Mouse (Mus musculus) ES-CJ7 (cell line): ENCODE results near the gene Ubb.
A peak's percentile ranks its signal among the peaks of the same experiment; 100 is the strongest.

Source experiments
- DNase-seq: peaks from one replicate; pipeline ENCODE4 v3.0.0; 2011; ENCODE audit warnings: low read depth, low spot score

The Ubb gene

DNA sequence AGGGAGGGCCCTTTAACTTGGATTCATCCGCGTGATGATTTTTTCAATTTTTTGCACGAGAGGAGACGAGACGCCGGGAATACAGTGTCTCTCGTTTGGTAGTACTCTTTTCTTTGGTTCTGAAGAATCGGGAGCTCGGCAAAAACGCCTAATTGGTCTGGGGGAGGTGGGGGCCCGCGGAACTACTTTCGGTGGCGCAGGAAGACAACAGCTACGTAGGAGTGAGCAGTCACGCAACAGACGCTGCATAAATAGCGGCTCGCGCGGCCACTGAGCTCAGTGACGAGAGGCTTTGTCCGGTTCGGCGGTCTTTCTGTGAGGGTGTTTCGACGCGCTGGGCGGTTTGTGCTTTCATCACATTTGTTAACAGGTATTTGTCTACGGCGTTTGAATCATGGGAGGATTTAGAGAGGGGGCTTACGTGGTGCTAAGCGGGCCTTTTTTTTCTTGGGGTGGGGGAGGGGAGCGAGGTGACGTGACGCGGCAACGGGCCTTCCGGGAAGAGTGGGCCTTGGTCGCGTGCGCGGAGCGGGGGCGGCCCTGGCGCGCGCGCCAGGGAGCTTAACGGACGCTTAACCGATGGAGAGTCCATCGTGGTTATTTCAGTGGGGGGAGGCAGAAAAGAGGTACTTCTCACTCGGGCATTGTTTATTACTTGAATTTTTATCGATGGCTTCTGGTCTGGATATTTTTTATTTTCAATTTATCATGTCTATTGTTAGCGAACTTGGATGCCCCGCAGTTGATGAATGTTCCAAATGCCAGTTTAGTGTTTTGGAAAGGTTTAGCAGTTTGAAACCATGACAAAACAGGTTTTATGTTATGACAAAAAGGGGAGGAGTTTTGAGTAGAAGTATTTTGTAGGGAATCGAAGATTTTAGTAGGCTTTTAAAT, 502 bp downstream of the Ubb start:
- DNase-seq: peak; percentile 90

DNA sequence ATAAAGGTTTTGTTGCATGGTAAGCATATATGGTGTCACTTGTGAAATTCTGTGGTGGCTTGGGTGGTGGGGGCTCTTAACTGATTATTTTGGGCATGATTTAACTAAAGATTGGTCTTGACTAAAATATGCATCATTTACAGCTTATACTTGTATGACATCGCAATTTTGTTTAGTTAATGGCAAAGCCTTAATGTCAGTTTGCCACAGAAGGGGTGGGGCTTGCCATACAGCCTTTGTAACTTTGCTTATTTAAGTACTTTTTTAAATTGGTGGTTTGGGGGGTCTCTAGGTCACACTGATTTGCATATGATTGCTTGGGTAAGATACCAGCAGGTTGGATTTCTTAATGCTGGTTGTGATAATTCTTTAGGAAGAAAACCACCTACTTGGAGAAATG, 2.2 kb downstream of the Ubb start:
- DNase-seq: no peak

DNA sequence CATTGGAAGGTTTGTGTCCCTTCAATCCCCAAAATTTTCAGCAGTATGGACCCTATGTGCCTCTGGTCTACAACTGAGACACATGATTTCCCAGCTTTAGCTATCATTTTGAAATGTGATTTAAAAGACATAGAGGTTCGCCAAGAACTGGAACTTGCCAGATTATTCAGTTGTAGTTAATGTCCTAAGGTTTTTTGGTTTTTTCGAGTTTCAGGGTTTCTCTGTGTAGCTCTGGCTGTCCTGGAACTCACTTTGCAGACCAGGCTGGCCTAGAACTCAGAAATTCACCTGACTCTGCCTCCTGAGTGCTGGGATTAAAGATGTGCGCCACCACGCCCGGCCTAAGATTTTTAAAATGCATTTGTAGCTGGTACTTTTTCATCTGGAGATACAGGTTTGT, 2.7 kb downstream of the Ubb start:
- no peak for DNase-seq

DNA sequence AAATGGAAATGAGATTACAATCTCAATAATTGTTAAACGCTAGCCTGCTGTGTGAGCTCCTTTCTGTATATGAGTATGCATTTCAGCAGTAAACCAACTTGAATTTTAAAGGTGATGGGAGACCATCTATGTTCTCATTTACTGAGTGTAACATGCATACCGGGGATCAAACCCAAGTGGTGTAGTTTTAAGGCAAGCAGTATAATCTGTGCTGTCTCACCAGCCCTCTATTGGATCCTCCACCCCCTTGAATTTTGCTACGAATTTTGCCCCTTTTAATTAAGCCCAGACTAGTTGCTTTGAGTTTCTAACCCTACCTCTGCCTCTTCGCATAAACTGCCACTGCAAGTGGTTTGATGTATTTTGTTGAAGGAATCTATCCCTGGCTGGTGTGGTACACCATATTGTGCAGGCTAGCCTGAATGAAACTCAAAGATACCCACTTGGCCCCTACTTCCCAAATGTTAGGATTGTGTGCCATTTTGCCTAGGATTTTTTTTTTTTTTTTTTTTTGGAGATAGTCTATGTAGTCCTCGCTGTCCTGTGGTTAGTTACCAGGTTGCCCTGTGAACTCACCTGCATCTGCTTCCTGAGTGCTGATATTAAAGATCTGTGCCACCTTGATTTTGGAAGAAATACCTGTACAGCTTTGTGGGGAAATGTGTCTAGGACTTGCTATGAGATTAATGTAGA, 3.3 kb downstream of the Ubb start:
- DNase-seq: no peak

DNA sequence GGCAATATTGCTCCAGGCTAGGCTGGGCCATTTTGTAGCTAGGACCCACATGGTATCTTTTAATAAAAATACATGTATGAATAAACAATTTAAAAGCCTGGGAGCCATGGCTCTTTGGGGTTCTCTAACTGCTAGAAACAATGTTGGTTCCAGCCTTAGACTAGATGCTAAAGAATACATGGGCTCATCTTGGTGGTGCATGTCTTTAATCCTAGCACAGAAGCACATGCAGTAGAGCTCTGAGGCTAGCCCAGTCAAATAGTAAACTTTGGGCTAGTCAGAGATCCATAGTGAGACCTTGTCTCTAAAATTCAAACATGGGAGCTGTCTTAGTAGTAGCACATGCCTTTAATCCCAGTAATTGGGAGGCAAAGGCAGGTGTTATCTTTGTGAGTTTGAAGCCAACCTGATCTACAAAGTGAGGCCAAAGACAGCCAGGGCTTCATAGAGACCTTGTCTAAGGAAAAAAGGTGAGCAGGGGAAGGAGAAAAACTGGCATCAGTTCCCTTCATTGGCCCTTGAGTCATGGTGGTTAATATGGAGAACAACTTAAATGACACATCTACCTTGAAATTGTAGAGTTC, 4.1 kb downstream of the Ubb start:
- no peak for DNase-seq

DNA sequence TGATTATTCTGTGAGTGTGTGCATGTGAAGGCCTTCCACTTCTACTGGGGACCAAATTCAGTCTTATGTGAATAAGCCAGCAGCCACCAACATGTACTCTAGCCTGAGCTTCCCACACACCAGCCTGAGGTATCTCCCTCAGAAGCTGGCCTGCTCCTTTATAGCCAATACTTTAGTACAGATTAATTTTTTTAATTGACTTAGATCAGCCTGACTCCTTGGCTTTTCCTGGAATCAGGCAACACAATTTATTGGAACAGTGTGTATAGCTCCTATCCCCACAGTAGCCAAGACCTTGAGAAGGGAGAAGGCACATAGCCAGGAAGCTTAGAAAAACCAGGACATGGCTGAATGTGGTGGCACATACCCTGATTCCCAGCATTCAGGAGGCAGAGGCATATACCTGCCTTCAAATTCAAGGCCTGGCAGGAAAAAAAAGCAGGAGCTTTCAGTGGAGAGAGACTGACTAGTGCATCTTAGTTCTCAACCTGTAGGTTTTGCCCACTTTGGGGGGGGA, 5.0 kb downstream of the Ubb start:
- no peak for DNase-seq

DNA sequence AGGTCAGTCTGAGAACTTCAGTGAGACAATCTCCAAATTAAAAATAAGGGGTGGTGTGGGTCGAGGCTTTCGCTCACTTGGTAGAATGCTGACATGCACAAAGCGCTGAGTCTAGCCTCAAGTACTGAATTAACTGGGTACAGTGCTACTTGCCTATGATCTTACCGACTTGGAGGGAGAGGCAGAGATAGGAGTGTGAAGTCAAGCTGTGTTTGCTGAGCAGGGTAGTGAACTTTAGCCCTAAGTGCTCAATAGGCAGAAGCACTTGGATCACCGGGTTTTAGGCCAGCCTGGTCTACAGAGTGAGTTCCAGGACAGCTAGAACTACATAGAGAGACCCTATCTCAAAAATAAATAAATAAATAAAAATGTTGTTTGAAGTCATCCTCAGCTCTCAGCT, 6.2 kb downstream of the Ubb start:
- DNase-seq: no peak

DNA sequence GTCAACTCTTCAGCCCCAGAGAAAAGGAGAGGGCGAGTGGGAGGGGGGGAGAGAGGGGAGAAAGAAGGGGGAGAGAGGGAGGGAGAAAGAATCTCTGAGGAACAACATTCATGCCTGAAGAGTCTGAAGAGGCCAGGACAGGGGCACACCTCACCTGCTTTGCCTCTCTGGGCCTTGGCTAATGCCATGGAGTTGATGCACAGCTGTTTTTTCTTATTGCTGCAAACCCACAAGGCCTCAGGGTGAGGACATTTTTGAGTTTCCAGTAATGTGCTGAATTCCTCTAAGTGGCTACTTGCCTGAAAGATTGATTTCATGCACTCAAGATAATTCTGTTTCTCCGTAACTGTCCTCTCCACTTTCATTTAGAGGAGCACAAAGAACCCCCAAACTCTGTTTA, 7.2 kb downstream of the Ubb start:
- DNase-seq: no peak

DNA sequence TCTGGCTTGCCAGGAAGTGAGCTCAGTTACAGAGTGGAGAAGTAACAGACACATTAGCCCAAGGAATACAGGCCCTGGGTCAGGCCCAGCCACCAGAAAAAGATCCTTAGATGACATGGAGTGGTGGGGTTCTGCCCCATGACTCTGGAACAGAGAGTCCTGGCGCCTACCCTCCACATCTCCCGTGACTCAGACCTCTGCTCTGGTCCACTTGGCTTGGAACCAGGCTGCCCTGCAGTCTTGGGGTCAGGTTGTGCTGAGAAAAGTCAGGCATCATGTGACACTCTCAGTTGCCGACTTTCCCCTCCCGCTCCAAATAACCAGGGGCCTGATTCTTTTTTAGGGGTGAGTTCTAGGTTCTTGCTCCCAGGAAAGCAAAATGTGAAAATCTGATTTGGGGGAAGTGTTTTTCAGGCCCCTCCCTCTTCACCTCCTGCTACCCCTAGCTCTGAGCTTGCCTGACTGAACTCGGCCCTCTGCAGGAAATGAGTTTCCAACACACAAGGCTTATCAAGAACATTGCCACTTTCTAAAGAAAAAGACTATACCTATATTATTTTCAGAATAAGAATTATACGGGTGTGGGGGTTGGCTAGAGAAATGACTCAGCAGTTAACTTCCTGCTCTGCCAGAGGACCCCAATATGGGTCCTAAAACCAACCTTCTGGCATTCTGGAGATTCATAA, 8.1 kb downstream of the Ubb start:
- no peak for DNase-seq

DNA sequence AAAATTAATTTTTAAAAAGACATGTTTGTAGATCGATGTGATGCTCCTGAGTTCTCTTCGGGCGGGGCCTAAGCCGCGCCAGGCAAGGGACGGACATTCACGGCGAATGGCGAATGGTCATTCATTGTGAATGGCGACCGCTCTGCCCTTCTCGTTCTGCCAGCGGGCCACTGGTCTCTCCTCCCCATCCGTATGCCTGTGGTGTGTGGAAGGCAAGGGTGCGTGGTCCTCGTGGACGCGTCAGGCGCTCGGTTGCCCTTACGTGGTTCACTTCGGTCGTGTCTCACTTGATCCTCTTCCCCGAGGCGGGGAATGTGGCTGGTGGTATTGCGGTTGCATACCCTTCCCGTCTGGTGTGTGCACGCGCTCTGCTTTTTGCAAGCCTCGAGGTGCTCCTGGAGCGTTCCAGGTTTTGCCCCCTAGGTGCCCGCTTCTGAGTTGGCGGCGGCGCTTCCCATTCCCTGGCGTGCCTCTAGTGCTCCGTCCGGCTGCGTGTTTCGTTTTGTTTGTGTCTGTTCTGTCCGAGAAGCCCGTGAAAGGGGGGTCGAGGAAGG, 9.6 kb downstream of the Ubb start:
- DNase-seq: peak; percentile 33

DNA sequence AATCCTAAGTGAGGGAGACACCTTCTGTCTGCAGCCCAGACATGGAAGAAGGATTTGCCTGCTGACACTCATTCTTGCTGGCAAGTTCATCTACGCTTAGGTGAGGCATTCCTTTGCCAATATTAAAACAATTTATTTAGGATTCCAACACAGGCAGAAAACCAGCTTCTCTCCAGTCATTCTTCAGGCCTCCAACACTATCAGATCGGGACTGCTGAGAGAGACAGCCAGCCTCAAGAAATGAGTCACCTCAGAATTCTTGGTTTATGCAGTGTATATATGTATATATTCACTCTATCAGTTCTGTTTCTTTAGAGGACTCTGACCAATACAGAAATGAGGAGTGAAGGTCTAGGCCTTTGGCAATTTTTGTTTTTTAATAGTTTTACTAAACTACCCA, 12.6 kb downstream of the Ubb start:
- no peak for DNase-seq

DNA sequence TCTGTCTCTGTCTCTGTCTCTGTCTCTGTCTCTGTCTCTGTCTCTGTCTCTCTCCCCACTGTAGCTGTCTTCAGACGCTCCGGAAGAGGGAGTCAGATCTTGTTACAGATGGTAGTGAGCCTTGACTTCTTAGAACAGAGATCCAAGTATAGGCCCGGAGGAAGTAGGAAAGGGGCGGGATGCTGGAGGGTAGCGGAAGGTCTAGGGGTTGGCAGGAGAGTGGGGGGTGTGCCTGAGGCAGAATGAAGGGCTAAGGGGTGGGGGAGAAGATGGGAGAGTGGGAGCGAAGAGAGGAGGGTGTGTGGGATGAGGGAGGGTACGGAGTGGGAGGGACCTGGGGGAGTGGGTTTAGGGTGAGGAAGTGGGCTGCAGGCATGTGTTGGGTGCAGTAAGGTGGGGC, 14.8 kb downstream of the Ubb start:
- DNase-seq: no peak

DNA sequence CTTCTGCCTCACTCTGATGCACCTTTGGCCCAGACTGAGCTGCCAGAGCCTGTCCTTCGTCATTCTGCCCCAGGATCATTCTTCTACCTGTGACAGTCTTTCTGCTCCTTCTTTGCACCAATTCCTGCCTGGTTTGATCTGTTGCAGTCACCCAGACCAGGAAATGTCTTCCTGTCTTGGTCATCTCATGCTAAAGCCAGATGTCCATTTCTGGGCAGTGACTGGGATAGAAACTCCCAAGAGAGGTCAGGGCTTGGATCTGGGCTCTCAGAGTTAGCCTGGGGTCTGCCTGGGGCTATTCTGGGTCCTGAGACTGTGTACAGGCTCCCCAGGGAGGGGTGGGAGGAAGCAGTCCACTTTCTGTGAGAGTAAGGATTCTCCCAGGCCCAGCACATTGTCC, 15.2 kb downstream of the Ubb start:
- DNase-seq: no peak

DNA sequence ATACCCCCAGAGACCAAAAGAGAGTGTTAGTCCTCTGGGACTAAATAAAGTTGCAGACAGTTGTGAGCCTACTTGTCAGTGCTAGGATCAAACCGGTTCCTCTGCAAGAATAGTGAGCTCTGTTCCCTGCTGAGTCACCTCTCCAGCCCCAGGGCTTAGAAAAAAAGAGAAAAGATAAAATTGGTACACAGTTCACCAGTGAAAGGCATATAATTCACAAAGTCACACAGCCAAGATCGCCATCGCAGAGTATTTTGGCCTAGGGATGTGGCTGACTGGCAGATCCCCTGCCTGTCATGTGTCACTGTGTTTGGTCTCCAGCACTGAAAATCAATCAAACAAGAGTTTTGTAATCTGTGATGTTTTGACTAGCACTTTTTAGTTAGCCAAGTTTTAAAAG, 17.3 kb downstream of the Ubb start:
- no peak for DNase-seq

DNA sequence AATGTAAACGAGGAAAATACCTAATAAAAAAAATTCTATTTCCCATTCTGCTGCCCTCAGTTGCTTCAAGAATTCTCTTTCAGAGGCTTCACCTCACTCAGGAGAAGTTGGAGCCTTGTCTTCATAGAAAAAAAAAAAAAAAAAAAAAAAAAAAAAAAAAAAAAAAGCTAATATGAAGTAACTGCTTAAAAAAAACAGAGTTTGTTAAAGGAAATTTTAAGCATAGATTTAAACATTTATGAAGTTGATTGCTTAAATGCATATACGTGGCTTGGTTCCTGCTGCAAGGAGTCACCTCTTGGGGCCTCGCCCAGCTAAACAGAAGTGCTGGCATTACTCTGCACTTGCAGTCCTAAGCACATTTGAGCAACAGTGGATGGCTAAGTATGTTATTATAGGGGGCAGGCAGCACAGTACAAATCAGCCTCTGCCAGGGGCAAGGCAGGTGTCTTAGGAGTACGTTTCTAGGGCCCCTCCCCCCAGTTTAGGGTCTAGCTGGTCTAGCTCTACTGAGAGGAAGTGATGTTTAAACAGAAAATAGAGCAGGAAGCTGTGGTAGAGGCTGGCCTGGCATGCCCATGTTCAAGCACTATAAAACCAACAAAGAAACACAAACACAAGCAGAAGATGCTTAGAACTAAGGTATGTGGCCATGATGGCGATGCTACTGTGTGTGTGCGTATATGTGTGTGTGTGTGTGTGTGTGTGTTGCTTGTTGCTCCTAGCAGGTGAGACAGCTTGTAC, 23.2 kb downstream of the Ubb start, which contains the start of gene Trpv2:
Gene Trpv2 (plus strand): TSS at position 528 of the 744 bp plus-strand sequence.
- DNase-seq: no peak

DNA sequence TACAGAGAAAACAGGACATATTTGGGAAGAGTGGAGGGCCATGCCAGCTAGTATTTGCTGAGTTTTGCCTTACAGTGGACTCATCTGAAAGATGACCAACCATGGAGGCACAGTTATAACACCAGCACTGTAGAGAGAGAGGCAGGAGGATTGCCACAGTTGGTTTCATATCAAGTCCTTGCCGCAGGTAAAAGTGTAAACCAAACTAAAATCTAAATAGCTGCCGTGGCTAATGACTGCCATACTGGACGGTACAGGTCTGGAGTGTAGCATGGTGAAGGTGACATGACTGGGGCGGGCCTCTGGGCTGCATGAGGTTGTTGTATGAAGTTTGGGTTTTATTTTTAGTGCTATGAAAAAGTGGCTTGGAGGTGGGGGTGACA, 23.7 kb downstream of the Ubb start:
- DNase-seq: no peak

DNA sequence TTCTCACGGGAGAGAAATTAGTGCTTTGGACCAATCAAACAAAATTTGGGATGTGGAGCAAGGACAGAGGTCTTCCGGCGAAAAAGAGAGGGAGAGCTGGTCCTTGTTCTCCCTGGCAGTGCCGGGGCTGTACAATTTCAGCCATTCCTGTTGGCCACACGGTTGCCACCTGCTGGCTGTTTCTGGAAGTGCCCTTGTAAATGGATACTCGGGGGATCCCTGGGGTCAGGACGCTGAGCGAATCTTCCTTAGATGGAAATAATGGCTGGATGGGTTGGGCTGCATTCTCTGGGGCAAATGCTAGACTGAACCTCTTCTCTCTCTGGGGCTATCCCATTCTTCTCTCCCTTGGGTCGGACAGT, 24.3 kb downstream of the Ubb start:
- peak; percentile 88 for DNase-seq

DNA sequence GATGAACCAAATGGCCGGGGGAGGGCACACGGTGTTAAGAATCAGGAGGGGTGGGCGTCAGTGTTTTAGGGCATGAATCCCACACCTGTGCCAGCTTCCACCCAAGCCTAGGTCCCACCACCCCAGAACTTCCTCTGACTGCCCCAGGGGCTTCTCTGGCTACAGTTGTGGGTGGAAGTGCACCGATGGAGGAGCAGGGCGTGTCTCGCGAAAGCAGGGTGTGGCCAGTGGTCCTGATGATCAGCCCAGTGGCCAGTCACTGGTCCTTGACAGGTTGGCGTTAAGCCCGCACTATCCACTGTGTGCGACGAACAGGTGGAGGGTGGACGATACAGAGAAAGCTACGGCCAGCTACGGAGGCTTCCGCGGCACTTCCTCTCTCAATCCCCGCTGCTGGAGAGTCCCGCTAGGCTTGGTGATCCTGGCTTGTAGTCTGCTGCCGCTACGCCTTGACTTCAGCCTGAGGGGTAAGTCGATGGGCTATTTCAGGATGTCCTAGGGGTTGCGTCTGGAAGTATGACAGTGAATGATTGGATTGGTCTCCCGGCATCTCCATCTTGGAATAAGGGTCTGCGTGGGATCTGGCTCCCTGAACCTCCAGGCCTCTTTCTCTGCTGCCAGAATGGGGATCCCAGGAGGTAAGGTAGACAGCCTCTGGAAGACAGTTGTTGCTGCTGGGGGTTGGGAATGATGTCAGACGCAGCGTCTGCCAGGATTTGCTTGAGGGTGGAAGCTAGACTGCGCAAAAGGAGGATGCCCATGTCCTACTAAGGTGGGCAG, 24.9 kb downstream of the Ubb start:
- DNase-seq: no peak

DNA sequence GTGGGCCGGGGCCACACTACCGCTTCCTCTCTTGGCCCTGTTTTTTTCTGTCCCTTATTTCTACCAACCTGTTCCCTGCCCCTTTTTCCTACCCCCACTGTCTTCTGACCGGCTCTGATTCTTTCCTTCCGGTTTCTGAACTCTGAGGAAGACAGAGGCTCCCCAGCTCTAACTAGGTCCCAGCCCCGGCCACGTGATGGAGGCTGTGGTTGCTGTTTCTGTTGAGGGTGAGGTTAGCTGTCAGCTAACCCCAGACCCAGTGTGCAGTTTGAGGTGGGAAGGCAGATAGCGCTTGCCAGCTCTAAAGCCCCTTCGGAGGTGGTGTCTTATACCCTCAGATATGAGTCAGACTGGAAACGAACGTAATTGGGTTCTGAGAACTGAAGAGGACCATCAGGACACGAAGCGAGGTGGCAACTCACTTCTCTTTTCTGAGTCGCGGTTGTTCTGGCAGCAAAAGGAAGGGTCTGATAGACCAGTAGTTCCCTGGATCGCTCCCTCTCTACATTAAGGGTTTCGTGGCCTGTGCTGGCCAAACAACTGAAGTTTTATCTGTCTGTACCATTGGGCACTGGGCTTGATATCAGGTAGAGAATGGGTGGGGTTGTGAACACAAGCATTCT, 25.7 kb downstream of the Ubb start:
- DNase-seq: no peak

DNA sequence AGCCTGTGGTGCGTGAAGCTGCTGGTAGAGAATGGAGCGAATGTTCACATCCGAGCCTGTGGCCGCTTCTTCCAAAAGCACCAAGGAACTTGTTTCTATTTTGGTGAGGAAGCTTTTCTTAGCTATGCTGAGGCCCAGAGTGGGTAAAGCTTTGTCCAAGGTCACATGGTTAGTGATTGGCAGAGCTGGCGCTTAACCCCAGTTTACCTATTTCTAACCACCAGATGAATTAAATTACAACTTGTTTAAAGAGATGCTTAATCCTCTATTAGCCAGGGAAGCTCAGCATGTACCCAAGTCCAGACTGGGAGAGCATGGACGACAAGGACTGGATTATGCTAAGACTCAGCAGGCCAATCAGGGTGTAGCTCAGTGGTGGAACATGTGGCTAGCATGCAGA, 32.1 kb downstream of the Ubb start:
- no peak for DNase-seq
